Mouse (Mus musculus) brain, adult 2 months (tissue): Measurements from ENCODE around the gene Timm50.

Experiments used
- DNase-seq: peaks from one replicate; pipeline ENCODE4 v3.0.0; 2011; ENCODE audit warnings: low read depth, low spot score

The Timm50 gene

GRCm38 (mm10) chr7:28311926-28312543 lies at the start of gene Timm50:
Timm50 (minus strand) TSS chr7:28312072.
- peak; percentile 99 for DNase-seq

DNA sequence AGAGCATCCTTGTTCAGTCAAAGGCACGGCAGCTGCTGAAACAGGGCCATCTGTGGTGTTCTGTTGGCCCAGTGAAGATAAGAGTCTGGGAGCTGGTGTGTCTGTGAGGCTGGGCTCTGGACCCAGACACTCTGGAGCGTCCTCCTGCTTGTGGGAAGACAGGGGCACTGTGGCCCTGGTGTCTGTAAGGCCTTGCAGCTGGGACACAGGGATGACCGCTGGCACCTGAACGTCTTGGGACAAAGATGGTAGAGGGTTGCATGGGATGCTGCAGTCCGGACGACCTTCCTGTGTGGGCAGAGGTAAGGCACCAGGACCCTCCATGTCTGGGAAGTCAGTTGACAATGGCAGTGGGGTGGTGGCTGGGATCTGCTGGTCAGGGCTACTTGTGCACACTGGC lies 48.4 kb upstream of the Timm50 start:
- DNase-seq, result no peak

DNA sequence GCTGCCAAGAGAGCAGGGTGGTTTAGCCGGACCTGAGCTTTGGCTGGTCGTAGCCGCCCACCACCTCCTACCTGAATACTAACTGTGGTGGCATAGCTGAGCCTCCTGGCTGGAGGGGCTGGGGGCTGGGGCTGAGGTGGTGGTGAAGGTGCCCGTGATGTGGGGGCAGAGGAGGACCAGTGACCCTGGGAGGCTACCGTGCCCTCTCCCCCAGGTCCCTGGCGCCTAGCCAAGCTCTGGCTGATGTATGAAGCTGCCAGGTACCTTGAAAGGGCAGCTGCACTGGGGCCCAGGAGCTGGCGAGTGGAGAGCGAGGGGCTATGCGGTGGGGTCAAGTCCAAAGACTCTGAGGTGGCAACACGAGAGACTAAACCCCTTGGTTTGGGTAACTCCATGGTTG lies 48.0 kb upstream of the Timm50 start:
- no peak for DNase-seq

GRCm38 (mm10) chr7:28358431-28358830 lies 46.6 kb upstream of the Timm50 start:
- no peak for DNase-seq

- DNase-seq, result no peak
These were observed 46.1 kb upstream of the Timm50 start for GRCm38 (mm10) chr7:28357984-28358383.

DNA sequence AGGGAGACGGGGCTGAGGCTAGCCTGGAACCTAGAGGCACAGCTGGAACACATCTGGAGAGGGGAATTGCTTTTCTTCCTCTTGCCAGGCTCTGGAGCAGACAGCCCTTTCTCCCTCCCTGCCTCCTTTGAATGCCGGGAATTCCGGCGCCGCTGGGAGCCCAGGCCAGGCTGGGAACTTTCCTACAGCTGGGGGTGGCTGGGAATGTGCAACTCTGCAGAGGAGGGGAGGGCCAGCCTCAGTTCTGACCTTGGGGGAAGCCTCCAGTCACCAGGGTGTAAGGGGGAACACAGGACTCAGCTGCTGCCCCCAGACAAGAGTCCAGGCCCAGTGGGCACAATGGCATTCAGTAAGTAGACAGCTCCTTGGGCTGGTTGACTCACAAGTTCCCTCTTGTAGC lies 45.1 kb upstream of the Timm50 start:
- DNase-seq, result no peak

DNA sequence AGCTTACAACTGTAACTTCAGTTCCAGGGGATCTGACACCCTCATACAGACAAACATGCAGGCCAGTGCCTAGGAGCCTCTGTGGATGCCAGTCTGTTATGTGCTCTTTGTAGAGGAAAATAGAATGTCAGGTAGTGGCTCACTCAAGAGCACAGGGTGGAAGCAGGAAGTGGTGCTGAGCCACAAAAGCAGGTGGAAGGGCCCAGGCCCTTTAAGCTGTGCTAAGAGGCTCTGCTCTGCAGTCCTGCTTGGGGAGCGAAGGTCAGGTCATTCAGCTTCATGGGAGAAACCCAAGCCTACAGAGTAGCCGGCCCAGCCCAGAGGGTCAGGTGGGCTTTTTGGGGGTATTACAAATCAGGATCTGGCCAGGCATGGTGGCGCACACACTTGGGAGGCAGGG lies 43.3 kb upstream of the Timm50 start:
- no peak for DNase-seq

DNA sequence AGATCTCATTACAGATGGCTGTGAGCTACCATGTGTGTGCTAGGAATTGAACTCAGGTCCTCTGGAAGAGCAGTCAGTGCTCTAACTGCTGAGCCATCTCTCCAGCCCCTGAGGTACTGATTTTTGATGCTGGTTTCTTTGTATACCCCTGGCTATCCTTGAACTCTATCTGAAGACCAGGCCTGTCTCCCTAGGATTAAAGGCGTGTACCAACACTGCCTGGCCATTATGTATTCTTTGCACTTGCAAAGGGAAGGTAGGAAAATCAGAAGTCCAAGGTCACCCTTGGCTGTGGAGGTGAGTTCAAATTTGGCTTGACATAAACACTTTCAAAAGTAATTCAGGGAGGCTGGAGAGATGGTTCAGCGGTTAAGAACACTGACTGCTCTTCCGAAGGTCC lies 42.7 kb upstream of the Timm50 start:
- DNase-seq, result no peak

- no peak for DNase-seq
These were observed 42.3 kb upstream of the Timm50 start for GRCm38 (mm10) chr7:28354113-28354581.

DNA sequence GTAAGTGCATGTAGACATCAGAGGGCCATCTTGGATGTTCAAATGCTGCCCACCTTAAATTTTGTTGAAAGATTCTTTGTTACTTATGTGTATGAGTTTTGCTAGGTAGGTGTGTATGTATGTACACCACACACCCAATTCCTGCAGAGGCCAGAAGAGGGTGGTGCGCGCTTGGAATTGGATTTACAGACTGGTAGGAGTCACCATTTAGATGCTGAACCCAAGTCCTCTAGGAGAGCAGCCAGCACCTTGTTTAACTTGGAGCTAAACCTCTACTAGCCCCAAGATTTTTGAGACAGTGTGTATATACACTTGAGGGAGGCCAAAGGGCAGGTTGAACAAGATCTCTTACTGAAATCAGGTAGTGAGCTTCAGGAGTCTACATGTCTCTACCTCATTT lies 41.4 kb upstream of the Timm50 start:
- DNase-seq, result no peak

DNA sequence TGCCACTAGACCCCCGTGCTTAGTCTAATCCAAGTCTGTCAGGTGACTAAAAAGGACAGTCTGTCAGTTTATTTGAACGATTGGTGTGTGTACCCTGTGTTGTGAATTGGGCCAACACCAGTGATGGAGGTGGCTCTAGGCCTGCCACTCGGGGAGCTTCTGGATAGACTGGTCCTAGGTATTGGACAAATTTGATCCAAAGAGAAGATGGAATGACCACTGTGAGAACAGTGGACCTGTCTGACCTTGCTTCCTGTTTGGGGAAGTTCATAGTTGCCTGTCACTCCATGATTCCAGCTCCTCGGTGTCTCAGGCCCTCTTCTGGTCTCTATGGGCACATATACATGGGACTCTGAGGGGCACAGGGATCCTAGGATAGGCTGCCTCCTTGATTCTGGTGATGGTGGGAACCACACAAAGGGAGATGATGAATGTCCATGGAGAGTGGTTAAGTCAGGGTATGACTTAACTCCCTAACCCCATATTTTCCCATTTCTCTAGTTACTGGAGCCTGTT lies 39.9 kb upstream of the Timm50 start:
- no peak for DNase-seq

DNA sequence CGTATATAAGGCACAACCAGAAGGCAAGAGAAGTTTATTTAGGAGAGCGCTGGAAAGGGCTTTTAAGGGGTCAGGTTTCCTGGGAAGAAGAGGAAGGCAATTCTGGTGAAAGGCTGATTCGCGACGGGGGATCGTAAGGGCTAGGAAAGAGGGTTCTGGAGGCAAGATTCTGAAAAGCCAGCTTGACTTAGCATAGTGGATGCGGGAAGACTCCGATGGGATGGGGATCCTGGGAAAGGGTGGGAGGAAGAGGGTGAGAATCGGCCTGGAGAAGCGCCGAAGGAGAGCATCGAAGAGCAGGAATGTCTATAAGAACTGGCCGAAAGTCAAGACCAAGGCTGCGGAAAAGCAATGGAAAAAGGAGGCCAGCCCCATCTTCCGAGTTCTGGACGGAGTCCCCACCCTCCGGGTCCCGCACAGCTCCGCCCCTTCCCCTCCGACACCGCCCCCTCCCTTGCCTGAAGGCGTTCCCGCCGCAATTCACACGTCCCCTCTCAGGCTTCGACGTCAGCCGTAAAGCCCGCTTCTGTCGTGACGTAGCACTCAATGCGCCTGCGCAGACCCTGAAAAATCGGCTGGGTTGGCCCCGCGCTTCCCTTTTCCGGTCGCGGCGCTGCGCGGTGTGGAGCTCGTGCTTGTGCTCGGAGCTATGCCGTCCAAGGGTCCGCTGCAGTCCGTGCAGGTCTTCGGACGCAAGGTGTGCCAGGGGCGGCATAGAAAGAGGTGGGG lies 38.4 kb upstream of the Timm50 start, which contains the start of gene Rps16:
Gene Rps16, plus strand, starts transcription at position 498 of the 729 bp plus-strand sequence.
- DNase-seq, result peak; percentile 99

- no peak for DNase-seq
These were observed 36.7 kb upstream of the Timm50 start for GRCm38 (mm10) chr7:28348601-28349000.

DNA sequence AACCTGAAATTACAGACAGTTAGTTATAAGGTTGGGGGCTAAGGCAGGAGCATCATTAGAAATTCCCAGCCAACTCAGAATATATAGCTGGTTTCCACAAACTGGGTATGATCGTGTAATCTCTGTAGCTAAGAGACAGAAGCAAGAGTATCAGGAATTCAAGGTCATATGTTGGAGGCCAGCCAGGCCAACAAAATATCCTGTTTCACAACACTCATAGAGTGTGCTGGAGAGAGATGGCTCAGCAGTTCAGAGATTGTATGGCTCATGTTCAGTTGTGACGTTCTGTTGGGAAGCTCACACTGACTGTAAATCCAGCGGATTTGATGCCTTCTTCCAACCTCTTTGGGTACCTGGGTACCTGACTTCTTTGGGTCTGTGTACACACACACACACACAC lies 35.9 kb upstream of the Timm50 start:
- DNase-seq, result no peak

GRCm38 (mm10) chr7:28344637-28345036 lies 32.8 kb upstream of the Timm50 start:
- DNase-seq, result peak; percentile 86

- no peak for DNase-seq
These were observed 29.5 kb upstream of the Timm50 start for GRCm38 (mm10) chr7:28341381-28341780.

- DNase-seq, result peak; percentile 39
These were observed 27.5 kb upstream of the Timm50 start for GRCm38 (mm10) chr7:28339213-28339917.

- peak; percentile 99 for DNase-seq
These were observed 26.5 kb upstream of the Timm50 start, which contains the start of gene Supt5 for GRCm38 (mm10) chr7:28338108-28338998. Supt5 (minus strand) TSS chr7:28338746.

DNA sequence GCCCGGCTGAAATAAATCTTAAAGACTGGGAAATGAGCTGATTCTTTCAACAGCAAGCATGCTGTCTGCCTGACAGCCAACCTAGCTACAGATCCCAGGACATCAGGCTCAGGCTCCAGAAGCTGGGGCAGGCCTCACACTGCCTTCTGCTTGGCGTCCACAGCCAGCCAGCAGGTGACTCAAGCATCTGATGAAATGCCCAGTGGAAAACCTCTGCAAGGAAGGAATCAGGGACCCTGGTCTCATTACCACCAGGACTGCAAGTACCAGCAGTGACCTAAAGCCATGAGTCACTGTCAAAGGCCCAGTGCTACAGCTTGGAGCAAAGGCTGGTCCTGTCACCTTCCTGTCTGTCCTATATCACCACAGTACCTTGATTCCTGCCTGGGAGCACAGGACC lies 23.6 kb upstream of the Timm50 start:
- no peak for DNase-seq

GRCm38 (mm10) chr7:28334534-28334933 lies 22.7 kb upstream of the Timm50 start:
- DNase-seq, result no peak

GRCm38 (mm10) chr7:28328260-28328659 lies 16.4 kb upstream of the Timm50 start:
- no peak for DNase-seq
